Mouse (Mus musculus) liver, postnatal 0 days (tissue): Measurements from ENCODE around the gene Snx13.

Source experiments
- CTCF ChIP-seq: sonication (generic); IDR thresholded peaks from 2 replicates; pipeline ENCODE4 v1.5.1; 2016; ENCODE audit warnings: antibody characterized with exemption, low read depth
- EP300 ChIP-seq: IDR thresholded peaks from 2 replicates; pipeline ENCODE4 v1.6.1; 2016; ENCODE audit warnings: antibody characterized with exemption, low read depth, mild to moderate bottlenecking

DNA sequence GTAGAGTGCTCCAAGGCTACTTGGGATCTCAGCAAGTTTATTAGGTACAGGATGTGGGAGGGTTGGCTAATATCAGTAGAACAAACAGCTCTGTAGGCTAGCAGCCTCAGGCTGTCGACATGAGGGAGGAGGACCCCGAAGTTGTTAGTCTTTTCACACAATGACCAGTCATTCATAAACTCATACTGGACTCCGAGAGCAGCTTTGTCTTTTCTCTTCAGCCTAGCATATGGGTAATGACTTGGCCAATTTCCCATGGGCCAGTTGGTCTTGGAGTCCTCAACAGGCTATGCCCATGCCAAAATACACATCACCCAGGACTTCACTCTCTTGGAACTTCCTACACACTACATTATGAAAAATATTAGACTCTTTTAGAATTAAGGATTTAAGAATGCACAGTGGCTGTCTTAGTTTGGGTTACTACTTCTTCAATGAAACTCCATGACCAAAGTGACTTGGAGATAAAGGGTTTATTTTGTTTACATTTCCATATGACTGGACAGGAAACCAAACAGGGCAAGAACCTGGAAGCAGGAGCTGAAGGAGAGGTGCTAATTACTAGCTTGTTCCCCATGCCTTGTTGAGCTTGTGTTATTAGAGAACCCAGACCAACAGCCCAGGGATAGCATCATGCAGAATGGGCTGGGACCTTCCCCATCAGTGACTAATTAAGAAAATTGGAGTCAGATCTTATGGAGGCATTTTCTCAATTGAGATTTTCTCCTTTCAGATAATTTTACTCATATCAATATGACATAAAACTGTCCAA lies 16.9 kb downstream of the Snx13 start:
- no peak for TF ChIP-seq CTCF
- TF ChIP-seq EP300, result no peak
